Mouse (Mus musculus) stomach, postnatal 0 days (tissue): ENCODE measurements around the gene Mbd5.

Experiments
- CTCF ChIP-seq: IDR thresholded peaks from 2 replicates; pipeline ENCODE4 v1.5.1; 2016; ENCODE audit warnings: antibody characterized with exemption, low read depth, mild to moderate bottlenecking, moderate library complexity
- EP300 ChIP-seq: optimal IDR thresholded peaks from 2 replicates; pipeline ENCODE3; 2016; ENCODE audit warnings: antibody characterized with exemption

DNA sequence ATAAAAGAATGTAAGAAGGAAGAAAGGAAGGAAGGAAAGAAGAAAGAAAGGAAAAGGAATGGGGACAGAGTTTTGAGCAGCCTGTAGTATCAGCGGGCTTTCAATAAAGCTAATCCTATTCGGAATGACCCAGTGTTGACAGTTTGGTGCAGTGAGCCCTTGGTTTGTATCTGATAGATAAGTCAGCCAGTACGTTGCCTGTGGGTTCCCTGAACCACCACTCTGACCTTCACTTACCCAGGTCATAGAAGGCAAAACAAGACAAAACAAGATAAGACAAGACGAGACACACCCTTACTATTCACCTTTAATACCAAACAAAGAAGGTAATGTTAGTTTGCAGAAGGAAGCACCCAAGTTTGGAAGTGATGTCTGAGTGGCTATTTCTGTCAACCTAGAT, 401.5 kb downstream of the Mbd5 start:
- no peak for TF ChIP-seq CTCF
- no peak for TF ChIP-seq EP300
